Mouse (Mus musculus) right cerebral cortex, postnatal 36 days (tissue): ENCODE measurements at regions not wholly inside any gene's neighbourhood (a gene's known extent, or its start where the extent isn't known, plus 50 kb on each side); places are given as distances from the start of the nearest gene placed in this dataset.

Experiments
- DNase-seq, 2 experiments: peaks; one replicate each; pipeline ENCODE4 v3.0.0; 2022; ENCODE audit warnings: low spot score in 2 of 2, mixed read lengths in 1 of 2

GRCm38 (mm10) chr8:50387189-50387588, 1543.4 kb upstream of the Tenm3 start:
- no peak for DNase-seq

GRCm38 (mm10) chr8:50383697-50384096, 1539.9 kb upstream of the Tenm3 start:
- DNase-seq: no peak

DNA sequence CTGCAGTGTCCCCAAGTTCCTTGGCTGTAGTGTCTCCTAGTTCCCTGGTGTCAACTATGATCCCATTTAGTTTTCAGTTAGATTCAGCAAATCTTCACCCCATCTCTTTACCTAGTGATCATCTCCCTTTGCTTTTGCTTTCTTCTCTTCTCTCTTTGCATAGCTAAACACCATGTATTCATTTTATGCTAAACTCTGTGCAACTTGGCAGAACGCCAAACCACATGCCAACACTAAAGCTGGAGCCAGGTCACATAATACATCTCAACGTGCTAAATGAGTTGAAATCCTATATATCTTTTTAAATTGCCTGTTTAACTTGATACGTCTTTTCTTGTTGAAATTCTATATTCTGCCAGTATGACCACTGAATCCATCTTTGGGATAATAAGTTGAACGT, 1536.0 kb upstream of the Tenm3 start:
- no peak for DNase-seq

DNA sequence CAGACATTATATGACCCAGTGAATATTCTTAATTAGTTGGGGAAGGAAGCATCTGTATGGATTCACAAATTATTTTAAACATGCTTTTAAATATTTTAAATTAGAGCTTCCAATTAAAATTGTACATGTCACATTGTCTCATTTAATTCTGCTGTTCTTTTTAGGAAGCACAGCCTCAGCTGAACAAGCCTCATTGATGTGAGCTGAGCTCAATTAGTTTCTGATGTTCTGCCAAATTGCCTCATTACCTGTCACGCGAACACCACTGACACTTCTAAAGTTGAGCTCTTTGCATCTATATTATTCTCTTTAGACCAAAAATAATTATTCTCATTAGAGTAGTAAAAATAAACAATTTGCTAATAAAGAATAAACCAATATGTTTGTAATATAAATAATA, 1530.0 kb upstream of the Tenm3 start:
- DNase-seq: no peak

DNA sequence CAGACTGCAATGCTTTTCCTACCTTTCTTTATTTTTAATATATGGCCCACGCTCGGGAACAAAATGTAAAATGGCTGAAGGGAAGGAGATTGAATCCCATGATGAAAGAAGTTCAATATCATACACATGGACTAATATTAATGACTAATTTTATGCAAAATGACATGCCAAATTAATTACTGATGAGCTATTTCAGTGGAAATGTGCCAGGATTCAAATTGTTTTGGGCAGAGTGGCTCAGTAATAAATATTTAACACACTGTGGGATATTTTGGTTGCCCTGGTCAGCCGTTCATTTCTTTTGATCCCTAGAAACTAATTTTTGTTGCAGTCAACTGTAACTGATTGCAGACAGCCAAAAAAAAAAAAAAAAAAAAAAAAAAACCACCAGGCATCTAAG, 1482.7 kb upstream of the Tenm3 start:
- DNase-seq: no peak

- no peak for DNase-seq
Observed at GRCm38 (mm10) chr8:50321356-50321963, 1477.7 kb upstream of the Tenm3 start.

GRCm38 (mm10) chr8:50316641-50317040, 1472.9 kb upstream of the Tenm3 start:
- DNase-seq: no peak

GRCm38 (mm10) chr8:50310308-50310707, 1466.6 kb upstream of the Tenm3 start:
- DNase-seq: no peak

DNA sequence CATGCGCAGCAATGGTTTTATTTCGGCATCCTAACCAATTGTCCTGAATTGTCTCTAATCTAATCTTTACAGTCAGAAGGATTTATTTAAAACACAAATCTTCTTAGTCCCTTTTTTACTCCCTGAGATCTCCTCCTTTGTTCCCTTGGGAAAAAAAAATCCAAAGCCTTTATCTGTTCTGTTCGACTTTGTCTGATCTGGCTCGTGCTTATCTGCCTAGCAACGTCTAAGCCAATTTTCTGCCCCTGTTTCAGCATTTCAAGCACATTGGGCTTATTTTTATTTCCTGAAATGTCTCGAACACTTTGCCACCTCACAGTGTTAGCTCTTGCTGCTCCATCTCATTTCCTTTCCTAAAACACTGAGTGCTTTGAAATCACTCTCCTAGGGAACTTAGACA, 1456.6 kb upstream of the Tenm3 start:
- DNase-seq: no peak

DNA sequence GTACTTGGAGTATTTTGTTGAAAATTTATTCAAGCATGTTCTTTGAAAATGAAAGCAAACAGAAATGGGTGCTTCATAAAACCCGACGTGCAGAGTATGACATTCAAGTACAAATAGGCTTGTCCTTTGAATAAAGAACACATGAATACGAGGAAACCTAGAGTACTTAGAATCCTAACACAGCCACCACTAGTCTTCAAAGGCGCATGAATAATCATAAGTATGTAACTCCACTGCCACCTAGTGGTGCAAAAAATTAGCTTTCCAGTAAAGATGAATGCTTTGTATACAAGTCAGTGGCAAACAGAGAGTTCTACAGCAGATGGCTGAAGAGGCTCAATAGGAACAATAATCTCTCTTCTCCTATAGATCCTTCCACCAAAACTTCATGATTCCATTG, 1449.8 kb upstream of the Tenm3 start:
- DNase-seq: peak; percentile 46 to 69

GRCm38 (mm10) chr8:50292158-50292557, 1448.4 kb upstream of the Tenm3 start:
- DNase-seq: no peak

DNA sequence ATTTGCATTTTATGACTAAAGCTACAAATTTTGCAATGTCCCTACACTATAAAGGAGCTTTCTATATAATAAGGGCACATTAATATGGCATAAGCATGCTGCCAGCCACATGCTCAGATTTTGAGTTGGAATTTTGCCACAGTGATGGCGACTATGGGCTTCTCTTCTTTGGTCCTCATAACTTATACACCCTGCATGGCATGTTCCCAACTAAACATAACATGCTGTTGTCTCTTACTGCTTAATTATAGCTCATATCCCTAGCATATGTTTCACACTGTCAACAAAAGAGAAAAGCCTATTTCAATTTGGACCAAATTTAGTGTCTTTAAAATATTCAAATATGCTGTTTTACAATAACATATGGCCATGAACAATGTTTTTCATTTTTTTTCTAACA, 1432.6 kb upstream of the Tenm3 start:
- DNase-seq: no peak

- DNase-seq: no peak
Observed at GRCm38 (mm10) chr8:50264757-50265156, 1421.0 kb upstream of the Tenm3 start.
